Mouse (Mus musculus) kidney, adult 2 months (tissue): ENCODE results near the gene Tiam1. TPM values are rescaled to one million over a fixed set of nuclear protein-coding genes. Genes with fewer than 3 reads are reported as not detected.
A peak's percentile ranks its signal among the peaks of the same experiment; 100 is the strongest.

Experiments used
- DNase-seq: peaks from one replicate; pipeline ENCODE4 v3.0.0; 2021
- H3K27ac ChIP-seq: fragments of 200-500 bp; 2 replicates; pipeline ENCODE4 v1.5.1; 2012; ENCODE audit warnings: low read depth, low read length, control low read depth, inconsistent platforms; ENCODE audit not compliant: insufficient read depth
- H3K27me3 ChIP-seq: fragments of 200-500 bp; replicated peaks from 2 replicates; pipeline ENCODE4 v1.6.1; 2012; ENCODE audit warnings: mild to moderate bottlenecking, moderate library complexity, low read length, inconsistent platforms; ENCODE audit not compliant: control insufficient read depth, insufficient read depth
- H3K36me3 ChIP-seq: fragments of 200-500 bp; 2 replicates; pipeline ENCODE4 v1.6.1; 2012; ENCODE audit warnings: mild to moderate bottlenecking, moderate library complexity, low read length, inconsistent platforms; ENCODE audit not compliant: control insufficient read depth, insufficient read depth
- H3K4me1 ChIP-seq: fragments of 200-500 bp; 2 replicates; pipeline ENCODE4 v1.6.1; 2011; ENCODE audit warnings: low read length; ENCODE audit not compliant: control insufficient read depth, insufficient read depth
- H3K4me3 ChIP-seq: fragments of 200-500 bp; 2 replicates; pipeline ENCODE4 v1.5.1; 2011; ENCODE audit warnings: mild to moderate bottlenecking, low read depth, low read length, control low read depth; ENCODE audit not compliant: insufficient read depth
- CTCF ChIP-seq: fragments of 200-500 bp; conservative IDR thresholded peaks from 2 replicates; pipeline ENCODE4 v1.5.1; 2011; ENCODE audit warnings: low read depth, mild to moderate bottlenecking, control low read depth, low read length, moderate library complexity, mixed read lengths; ENCODE audit not compliant: insufficient read depth, insufficient read length
- POLR2A ChIP-seq: fragments of 200-500 bp; IDR thresholded peaks from one replicate; pipeline ENCODE4 v1.6.1; 2011; ENCODE audit warnings: low read depth, low read length, control low read depth
- WGBS: fragments of 180-500 bp; shearing (Covaris S2); methylation state at CpG from one replicate; pipeline ENCODE4 v1.1.7; 2018; 5-methylcytosine and 5-hydroxymethylcytosine counted together
- polyA plus RNA-seq: library from polyadenylated mRNA; depleted of rRNA; stranded (reverse); fragments of >200 nt; gene quantifications from 2 replicates; pipeline ENCODE4 v1.2.3, GENCODE M21; 2012

The Tiam1 gene
- polyA plus RNA-seq, 1 experiment, result 4.0 TPM

DNA sequence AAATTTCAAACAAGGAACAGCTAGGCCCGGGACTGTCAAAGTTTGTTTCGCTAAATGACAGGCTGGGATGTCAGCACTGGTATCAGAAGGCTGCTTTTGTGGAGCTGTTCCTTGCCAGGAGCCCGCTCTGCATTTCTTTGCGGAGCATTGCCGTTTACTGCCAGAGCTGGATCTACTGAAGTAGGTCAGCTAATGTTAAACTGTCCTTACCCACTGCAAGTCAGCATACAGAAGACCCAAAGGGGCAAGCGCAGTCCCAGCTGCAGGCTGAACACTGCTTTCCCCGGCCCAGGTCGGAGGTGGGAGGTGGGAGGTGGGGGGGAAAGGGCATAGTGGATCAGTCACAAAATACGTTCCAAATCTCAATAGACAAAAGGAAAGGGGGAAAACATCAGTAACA, 326.3 kb downstream of the Tiam1 start:
- H3K4me3 ChIP-seq, result peak overlapping the region; percentile 18
- no peak for DNase-seq
- H3K27ac ChIP-seq, result no peak overlapping the region
- TF ChIP-seq CTCF (no peak), POLR2A (no peak)
- H3K4me1 ChIP-seq, result no peaks in the 10 kb centered on the region
- WGBS, result 45% methylated on average over 9 of the region's 9 CpGs
- H3K27me3 ChIP-seq, result no peaks in the 10 kb centered on the region
- no peaks in the 10 kb centered on the region for H3K36me3 ChIP-seq

DNA sequence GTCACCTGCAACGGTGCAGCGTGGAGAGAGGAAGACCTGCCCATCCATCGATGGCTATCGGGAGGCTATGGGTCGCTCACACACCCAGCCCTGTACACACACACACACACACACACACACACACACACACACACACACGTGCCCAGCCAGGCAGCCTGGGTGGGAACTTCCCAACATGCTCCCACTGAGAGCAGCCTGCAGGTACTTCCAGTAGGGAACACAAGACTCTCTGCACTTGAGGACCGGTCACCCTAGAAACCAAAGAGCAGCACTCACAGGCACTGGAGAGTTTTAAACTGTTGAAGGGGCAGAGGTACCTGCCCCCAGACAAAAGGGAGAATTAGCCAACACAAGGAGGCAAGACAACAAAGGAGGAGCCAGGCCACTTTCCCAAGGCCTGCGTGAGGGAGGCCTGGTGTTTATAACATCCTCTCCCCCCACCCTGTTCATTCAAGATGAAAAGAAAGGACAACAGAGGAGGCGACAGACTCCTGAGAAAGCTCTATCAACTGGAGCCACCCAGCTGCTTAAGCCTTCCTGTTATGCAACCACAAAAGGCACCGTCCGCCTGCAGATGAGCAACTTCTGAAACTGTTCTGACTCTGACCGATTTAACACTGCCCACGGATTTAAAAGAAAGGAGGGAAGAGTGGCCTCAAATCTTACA, 326.9 kb downstream of the Tiam1 start:
- H3K27me3 ChIP-seq, result no peaks in the 10 kb centered on the region
- no peak for TF ChIP-seq POLR2A
- no peak for TF ChIP-seq CTCF
- H3K36me3 ChIP-seq, result no peaks in the 10 kb centered on the region
- 0 out of 2 replicates have a peak overlapping the region, but pooled peaks have one; percentile 11 for H3K4me3 ChIP-seq
- no peaks in the 10 kb centered on the region for H3K4me1 ChIP-seq
- DNase-seq, result no peak
- 67% methylated on average over 13 of the region's 13 CpGs for WGBS
- no peak overlapping the region for H3K27ac ChIP-seq

DNA sequence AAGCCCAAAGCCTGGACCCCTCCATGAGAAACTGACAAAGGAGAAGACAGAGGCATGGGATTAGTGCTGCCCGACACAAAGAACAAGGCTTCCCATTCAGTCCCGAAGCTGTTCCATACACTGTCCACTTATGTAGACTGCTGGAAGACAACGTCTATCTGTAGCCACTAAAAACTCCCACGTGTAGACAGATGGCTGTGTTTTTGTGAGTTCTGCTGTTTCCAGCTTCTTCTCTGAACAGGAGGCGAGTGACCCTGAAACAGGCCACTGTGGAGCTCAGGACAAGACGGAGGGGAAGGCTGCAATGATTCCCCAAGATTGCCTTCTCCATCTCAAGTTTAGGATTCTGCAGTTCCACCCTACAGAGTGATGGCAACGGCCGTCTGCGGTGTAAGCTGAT, 330.0 kb downstream of the Tiam1 start:
- TF ChIP-seq POLR2A (no peak), CTCF (no peak)
- Histone ChIP-seq H3K4me1 (no peaks in the 10 kb centered on the region), H3K27ac (no peak overlapping the region), H3K36me3 (no peaks in the 10 kb centered on the region), H3K27me3 (no peaks in the 10 kb centered on the region), H3K4me3 (no peak overlapping the region)
- DNase-seq, result no peak
- 82% methylated on average over 9 of the region's 9 CpGs for WGBS

DNA sequence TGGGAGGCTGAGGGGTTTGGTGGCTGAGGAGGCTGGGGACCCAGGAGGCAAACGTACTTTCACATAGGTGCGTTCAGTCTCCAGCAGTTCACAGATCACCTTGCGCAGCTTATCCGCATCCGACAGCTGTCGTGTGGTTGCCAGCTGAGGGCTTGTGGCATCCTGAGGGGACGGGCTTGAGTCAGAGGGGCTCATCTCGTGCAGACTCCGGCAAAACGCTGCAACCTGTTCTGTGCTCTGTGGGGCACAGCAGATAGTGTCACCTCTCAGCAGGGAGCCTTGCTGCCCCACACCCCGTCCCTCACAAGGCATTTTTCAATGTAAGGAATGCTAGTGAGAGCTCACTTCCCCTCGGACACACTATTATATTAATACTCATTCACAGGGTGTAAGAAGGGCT, 330.7 kb downstream of the Tiam1 start:
- no peak overlapping the region for H3K4me3 ChIP-seq

DNA sequence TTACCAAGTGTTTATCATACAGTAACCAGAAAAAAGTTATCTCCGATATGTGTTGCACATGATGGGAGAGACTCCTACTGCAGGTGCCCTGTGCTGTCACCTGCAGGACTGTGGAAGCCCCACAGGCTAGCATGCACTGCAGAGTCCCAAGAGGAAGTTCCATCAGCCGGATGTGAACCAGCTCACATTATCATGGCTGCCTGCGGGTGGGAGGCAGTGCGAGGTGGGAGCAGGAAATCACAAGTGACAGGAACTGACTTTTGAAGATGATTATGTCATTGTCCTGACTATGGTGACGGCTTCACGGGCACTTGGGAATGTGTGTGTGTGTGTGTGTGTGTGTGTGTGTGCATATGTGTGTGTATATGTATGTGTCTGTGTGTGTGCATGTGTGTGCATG, 333.2 kb downstream of the Tiam1 start:
- Histone ChIP-seq H3K4me3 (no peak overlapping the region), H3K36me3 (no peaks in the 10 kb centered on the region), H3K27ac (no peak overlapping the region), H3K27me3 (no peaks in the 10 kb centered on the region), H3K4me1 (no peaks in the 10 kb centered on the region)
- no peak for TF ChIP-seq CTCF
- no peak for TF ChIP-seq POLR2A
- 81% methylated on average over 6 of the region's 6 CpGs for WGBS
- no peak for DNase-seq

More for the DNA sequence above, 330.7 kb downstream of the Tiam1 start:
- Histone ChIP-seq H3K36me3 (no peaks in the 10 kb centered on the region), H3K4me1 (no peaks in the 10 kb centered on the region), H3K27ac (no peak overlapping the region), H3K27me3 (no peaks in the 10 kb centered on the region)
- no peak for DNase-seq
- WGBS, result 93% methylated on average over 12 of the region's 12 CpGs
- TF ChIP-seq POLR2A, result no peak
- no peak for TF ChIP-seq CTCF

DNA sequence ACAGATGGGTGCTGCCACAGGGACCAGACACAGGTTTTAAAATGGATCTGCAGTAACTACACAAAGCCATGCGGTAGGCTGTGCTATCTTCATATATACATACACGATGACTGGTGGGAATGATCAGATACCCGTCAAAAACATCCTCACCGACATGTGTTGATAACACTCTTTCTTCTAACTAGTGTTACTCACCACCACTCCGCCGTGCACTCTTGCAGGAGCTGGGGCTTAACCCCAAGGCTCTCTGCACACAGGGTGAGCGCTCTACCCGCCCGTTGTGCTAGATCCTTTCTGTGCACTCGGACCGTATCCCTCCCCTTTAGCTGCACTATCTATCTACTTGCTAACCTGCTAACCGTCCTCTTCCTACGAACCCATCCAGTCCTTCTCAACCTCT, 335.4 kb downstream of the Tiam1 start:
- TF ChIP-seq CTCF, result no peak
- no peak for TF ChIP-seq POLR2A
- H3K27me3 ChIP-seq, result no peaks in the 10 kb centered on the region
- DNase-seq, result no peak
- no peaks in the 10 kb centered on the region for H3K36me3 ChIP-seq
- H3K27ac ChIP-seq, result no peak overlapping the region
- no peak overlapping the region for H3K4me3 ChIP-seq
- WGBS, result 79% methylated on average over 13 of the region's 13 CpGs
- no peaks in the 10 kb centered on the region for H3K4me1 ChIP-seq

DNA sequence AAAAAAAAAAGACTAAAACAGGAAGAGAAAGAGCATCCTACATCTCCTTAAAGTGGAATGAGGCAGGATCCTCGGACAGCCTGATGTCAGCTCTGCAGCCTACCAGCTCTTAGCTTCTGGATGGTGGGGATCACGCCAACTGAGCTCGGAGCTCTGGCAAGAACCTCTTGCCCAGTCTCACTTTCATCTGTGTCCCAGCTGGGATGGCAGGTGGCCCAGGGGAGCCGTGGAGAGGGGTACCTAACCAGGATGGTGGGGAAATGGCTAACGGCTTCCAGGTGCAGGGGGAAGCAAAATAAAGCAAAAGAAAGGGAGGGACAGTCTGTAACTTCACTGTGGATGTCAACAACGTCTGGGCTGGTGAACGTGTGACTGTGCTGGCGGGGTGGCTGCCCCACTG, 337.6 kb downstream of the Tiam1 start:
- Histone ChIP-seq H3K4me1 (no peaks in the 10 kb centered on the region), H3K36me3 (no peaks in the 10 kb centered on the region), H3K27ac (no peak overlapping the region), H3K27me3 (no peaks in the 10 kb centered on the region), H3K4me3 (no peak overlapping the region)
- no peak for TF ChIP-seq POLR2A
- no peak for TF ChIP-seq CTCF
- whole genome bisulfite sequencing, result 72% methylated on average over 8 of the region's 8 CpGs
- DNase-seq, result no peak

DNA sequence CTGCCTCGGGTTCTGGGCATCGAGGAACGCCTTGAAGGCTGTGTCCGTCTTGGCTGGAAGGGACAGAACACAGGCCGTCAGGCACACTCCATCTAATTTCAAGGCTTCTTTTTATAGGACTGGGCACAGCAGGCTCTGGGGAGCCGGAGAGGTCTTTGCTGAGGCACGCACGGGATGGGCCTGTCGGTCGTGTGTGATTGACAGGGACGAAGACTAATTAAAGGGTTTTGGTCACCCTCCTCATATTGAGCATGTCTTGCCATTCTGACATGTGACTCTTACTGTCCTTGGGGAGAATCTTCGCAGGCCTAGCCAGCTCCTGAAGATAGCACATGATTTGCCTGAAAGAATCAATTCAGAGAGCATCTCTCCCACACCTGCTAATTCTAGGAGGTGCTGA, 338.4 kb downstream of the Tiam1 start:
- H3K36me3 ChIP-seq, result no peaks in the 10 kb centered on the region
- H3K4me3 ChIP-seq, result no peak overlapping the region
- TF ChIP-seq POLR2A (no peak), CTCF (no peak)
- DNase-seq, result no peak
- no peaks in the 10 kb centered on the region for H3K27me3 ChIP-seq
- no peaks in the 10 kb centered on the region for H3K4me1 ChIP-seq
- 94% methylated on average over 12 of the region's 12 CpGs for WGBS
- no peak overlapping the region for H3K27ac ChIP-seq
